Mouse (Mus musculus): Measurements from ENCODE around the gene Hist1h4f.

- no peak for TF ChIP-seq POLR2A (IDR thresholded peaks at IDR 0.05; ENCODE audit: borderline replicate concordance, low read depth, low read length)
- no peak for TF ChIP-seq CTCF (IDR thresholded peaks at IDR 0.05; ENCODE audit: low read depth, low read length)
These were observed 13.0 kb upstream of the Hist1h4f start for GRCm38 (mm10) chr13:23564482-23564881.

Measured in bone marrow macrophage, adult 2 months (primary cell).